Comparison of ENCODE assay signal across 24 mouse cellular contexts in the genomic region with DNA sequence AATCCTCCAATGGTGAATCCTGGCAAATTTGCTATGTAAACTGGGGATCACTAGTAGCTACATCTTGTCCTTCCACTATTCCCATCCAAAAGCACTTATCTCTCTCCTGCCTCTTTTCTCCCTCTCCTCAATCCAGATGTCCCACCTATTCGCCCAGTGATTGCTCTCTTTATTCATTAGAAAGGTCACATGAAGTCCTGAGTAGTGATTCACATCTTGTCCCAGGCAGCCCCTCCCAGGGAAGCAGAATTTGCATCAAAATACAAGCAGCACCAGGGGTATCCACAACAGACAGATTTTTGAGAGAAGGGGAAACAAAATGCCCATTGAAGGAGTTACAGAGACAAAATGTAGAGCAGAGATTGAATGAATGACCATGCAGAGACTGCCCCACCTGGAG.
DNase-seq lines count a peak whose midpoint lies in the region; ATAC-seq and TF ChIP-seq lines count a peak whose summit lies in the region.
"Had no signal": no experiment of that assay in that cellular context is flagged by ENCODE, and none has a peak within 500 bp of the region (broad histone marks: within the 10 kb centered on the region; RNA-seq: fewer than 3 reads in every experiment).

No protein-coding gene starts in this region.

- peaks cover 17% of the 10 kb centered on the region for H3K4me1 ChIP-seq in E14TG2a.4 (replicated peaks; ENCODE audit: low read depth, low read length)
- H3K4me1 ChIP-seq: embryonic facial prominence, embryonic 10.5 days; embryonic facial prominence, embryonic 12.5 days; forebrain, embryonic 13.5 days; forebrain, embryonic 15.5 days had no signal

- no peak for ATAC-seq in inflammation-experienced regulatory T-cells, adult 6 months
- ATAC-seq: activated CD4-positive, CD25-positive, alpha-beta regulatory T cell, adult 4 months; CD4-positive, CD25-positive, alpha-beta regulatory T cell, adult 4 months; forebrain, embryonic 13.5 days; forebrain, embryonic 15.5 days; forebrain, postnatal 0 days; Patski had no signal

- peak; percentile 83 for DNase-seq in ES-CJ7 (ENCODE audit: low read depth, low spot score)
- DNase-seq in R1 (ENCODE audit: low read depth, low spot score) = peak; percentile 84
- no peak for DNase-seq in cerebellum, postnatal 10 days
- no peak for DNase-seq in frontal cortex, postnatal 25 days (ENCODE audit: low spot score in 2 of 2)
- DNase-seq: adrenal gland, adult 8-10 months; adrenal gland, postnatal 14 days; B cell, adult 2 months; cerebellum, adult 11 months; cerebellum, adult 18-20 months; cerebellum, adult 8-10 months; cerebellum, adult 9-11 months; cerebellum, postnatal 25 days; forebrain, postnatal 0 days had no signal

- no peaks in the 10 kb centered on the region for H3K9me3 ChIP-seq in E14TG2a.4 (ENCODE audit: low read length)
- H3K9me3 ChIP-seq: embryonic facial prominence, embryonic 10.5 days; embryonic facial prominence, embryonic 12.5 days; forebrain, embryonic 13.5 days; forebrain, embryonic 15.5 days; G1E had no signal

- H3K27me3 ChIP-seq in E14TG2a.4 (ENCODE audit: insufficient read depth, low read length) = no peaks in the 10 kb centered on the region
- H3K27me3 ChIP-seq: CH12.LX; embryonic facial prominence, embryonic 12.5 days; forebrain, embryonic 13.5 days; forebrain, embryonic 15.5 days; Patski had no signal

- H3K36me3 ChIP-seq in E14TG2a.4 (ENCODE audit: insufficient read depth, low read length) = no peaks in the 10 kb centered on the region
- H3K36me3 ChIP-seq: embryonic facial prominence, embryonic 10.5 days; embryonic facial prominence, embryonic 12.5 days; forebrain, embryonic 15.5 days; G1E had no signal

- H3K4me3 ChIP-seq in E14TG2a.4 (replicated peaks; ENCODE audit: low read length) = 0 out of 2 replicates have a peak overlapping the region, but pooled peaks have one; percentile 7
- H3K4me3 ChIP-seq: embryonic facial prominence, embryonic 10.5 days; embryonic facial prominence, embryonic 12.5 days; forebrain, embryonic 13.5 days; forebrain, embryonic 15.5 days had no signal

- TF ChIP-seq CTCF in E14TG2a.4 (conservative IDR thresholded peaks at IDR 0.05; ENCODE audit: low read length) = no peak

Comparison
In these comparisons a context has a peak if more than half of its experiments do, and no peak if none do; other contexts are left out.
1. DNase-seq: peak in ES-CJ7 (single experiment) and R1 (single experiment); none in cerebellum, postnatal 10 days (0 of 2) and frontal cortex, postnatal 25 days (0 of 2).